Mouse (Mus musculus) midbrain, embryonic 11.5 days (tissue): ENCODE measurements around the gene Best2. TPM values are rescaled to one million over a fixed set of nuclear protein-coding genes. Genes with fewer than 3 reads are reported as not detected.

Experiments
- ATAC-seq: fragments of 200-750 bp; cut with Nextera tagmentation; 2 replicates; pipeline ENCODE4 v1.8.0; 2017; ENCODE audit warnings: moderate TSS enrichment, moderate library complexity; ENCODE audit not compliant: low FRiP score
- DNase-seq: peaks from one replicate; pipeline ENCODE4 v3.0.0; 2015; ENCODE audit warnings: low spot score; ENCODE audit errors: missing footprints
- H3K27ac ChIP-seq: fragments of 300-500 bp; sonication (generic); 2 replicates; pipeline ENCODE4 v1.5.1; 2014; ENCODE audit warnings: low read depth, low read length
- H3K27me3 ChIP-seq: fragments of 300-500 bp; sonication (generic); 2 replicates; pipeline ENCODE4 v1.6.1; 2014; ENCODE audit warnings: mild to moderate bottlenecking, low read length, moderate library complexity, mixed read lengths; ENCODE audit not compliant: control insufficient read depth, insufficient read depth
- H3K36me3 ChIP-seq: fragments of 300-500 bp; sonication (generic); 2 replicates; pipeline ENCODE4 v1.6.1; 2014; ENCODE audit warnings: mild to moderate bottlenecking, low read length, moderate library complexity, mixed read lengths; ENCODE audit not compliant: control insufficient read depth, insufficient read depth
- H3K4me1 ChIP-seq: fragments of 300-500 bp; sonication (generic); 2 replicates; pipeline ENCODE4 v1.6.1; 2014; ENCODE audit warnings: low read length; ENCODE audit not compliant: control insufficient read depth, insufficient read depth
- H3K4me2 ChIP-seq: fragments of 300-500 bp; sonication (generic); 2 replicates; pipeline ENCODE4 v1.6.1; 2014; ENCODE audit warnings: mild to moderate bottlenecking, moderate library complexity
- H3K4me3 ChIP-seq: fragments of 300-500 bp; sonication (generic); 2 replicates; pipeline ENCODE4 v1.5.1; 2014; ENCODE audit warnings: low read depth, low read length
- H3K9ac ChIP-seq: fragments of 300-500 bp; sonication (generic); 2 replicates; pipeline ENCODE4 v1.6.1; 2014; ENCODE audit warnings: low read length
- H3K9me3 ChIP-seq: fragments of 300-500 bp; sonication (generic); 2 replicates; pipeline ENCODE4 v1.6.1; 2016; ENCODE audit warnings: low read length; ENCODE audit not compliant: control insufficient read depth
- WGBS: fragments of 180-500 bp; shearing (Covaris S2); extraction: QIAGEN DNeasy Blood & Tissue Kit; methylation state at CpG from one replicate; pipeline ENCODE4 v1.1.7; 2014; 5-methylcytosine and 5-hydroxymethylcytosine counted together
- polyA plus RNA-seq: library from polyadenylated mRNA; unstranded; fragments of >200 nt; fragmentation: Nextera tagmentation; extraction: Ambion mirVana; gene quantifications from 2 replicates; pipeline ENCODE4 v1.2.1, GENCODE M21; 2014

Gene Best2
- polyA plus RNA-seq, result not detected in 2 replicates

- H3K9ac ChIP-seq, result peak within 1 kb of the TSS; percentile 62
- peaks cover 3% of the 10 kb centered on the region; the same call in 1 of the 2 replicates for H3K4me1 ChIP-seq
- peaks cover 11% of the 10 kb centered on the region; the same call in 1 of the 2 replicates for H3K36me3 ChIP-seq
- peak within 1 kb of the TSS; percentile 57 for H3K4me2 ChIP-seq
- H3K27ac ChIP-seq, result no peak within 1 kb of the TSS
- WGBS, result 39% methylated on average over 2 of the region's 2 CpGs
- peak within 1 kb of the TSS; percentile 22 for H3K4me3 ChIP-seq
- no peaks in the 10 kb centered on the region for H3K9me3 ChIP-seq
- peaks cover 19% of the 10 kb centered on the region for H3K27me3 ChIP-seq
- no peak for DNase-seq
- ATAC-seq, result no peak
Observed at GRCm38 (mm10) chr8:85014431-85014830, at the start of gene Best2. Gene Best2 (minus strand): TSS chr8:85014531.

GRCm38 (mm10) chr8:85062603-85063002, 48.3 kb upstream of the Best2 start:
- 97% methylated on average over 4 of the region's 4 CpGs for WGBS
- Histone ChIP-seq H3K4me3 (no peak overlapping the region), H3K36me3 (no peaks in the 10 kb centered on the region), H3K27me3 (no peaks in the 10 kb centered on the region), H3K27ac (no peak overlapping the region), H3K9ac (no peak overlapping the region), H3K4me2 (no peak overlapping the region), H3K9me3 (no peaks in the 10 kb centered on the region), H3K4me1 (peaks cover 6% of the 10 kb centered on the region; the same call in 1 of the 2 replicates)
- ATAC-seq, result no peak
- peak; percentile 41 for DNase-seq

GRCm38 (mm10) chr8:85059879-85060616, 45.7 kb upstream of the Best2 start, which contains the start of gene Fbxw9:
Gene Fbxw9 (plus strand): TSS chr8:85060055.
- H3K27me3 ChIP-seq, result no peaks in the 10 kb centered on the region
- peak; percentile 99 for DNase-seq
- H3K9me3 ChIP-seq, result no peaks in the 10 kb centered on the region
- H3K36me3 ChIP-seq, result peaks cover 8% of the 10 kb centered on the region; the same call in 1 of the 2 replicates
- no peak within 1 kb of the TSS for H3K27ac ChIP-seq
- peak within 1 kb of the TSS; percentile 97 for H3K4me2 ChIP-seq
- peak within 1 kb of the TSS; percentile 82 for H3K4me3 ChIP-seq
- peak within 1 kb of the TSS; percentile 80 for H3K9ac ChIP-seq
- peaks cover 6% of the 10 kb centered on the region; the same call in 1 of the 2 replicates for H3K4me1 ChIP-seq
- peak; percentile 92 for ATAC-seq
- WGBS, result under 1% methylated on average over 52 of the region's 53 CpGs

GRCm38 (mm10) chr8:85057367-85057766, 43.0 kb upstream of the Best2 start:
- H3K36me3 ChIP-seq, result peaks cover 27% of the 10 kb centered on the region
- no peak for DNase-seq
- H3K4me1 ChIP-seq, result peaks cover 6% of the 10 kb centered on the region; the same call in 1 of the 2 replicates
- no peak overlapping the region for H3K9ac ChIP-seq
- ATAC-seq, result no peak
- 82% methylated on average over 7 of the region's 7 CpGs for WGBS
- no peak overlapping the region for H3K27ac ChIP-seq
- no peaks in the 10 kb centered on the region for H3K27me3 ChIP-seq
- H3K4me3 ChIP-seq, result no peak overlapping the region
- no peak overlapping the region for H3K4me2 ChIP-seq
- no peaks in the 10 kb centered on the region for H3K9me3 ChIP-seq

GRCm38 (mm10) chr8:85043619-85044018, 29.3 kb upstream of the Best2 start:
- Histone ChIP-seq H3K9me3 (no peaks in the 10 kb centered on the region), H3K27me3 (no peaks in the 10 kb centered on the region), H3K4me2 (no peak overlapping the region), H3K36me3 (peaks cover 23% of the 10 kb centered on the region; the same call in 1 of the 2 replicates), H3K4me3 (no peak overlapping the region), H3K27ac (no peak overlapping the region), H3K9ac (no peak overlapping the region), H3K4me1 (peaks cover 4% of the 10 kb centered on the region)
- ATAC-seq (no peak), DNase-seq (no peak)
- 90% methylated on average over 6 of the region's 6 CpGs for WGBS

- Histone ChIP-seq H3K9me3 (no peaks in the 10 kb centered on the region), H3K27ac (peak overlapping the region; percentile 99), H3K27me3 (no peaks in the 10 kb centered on the region), H3K36me3 (peaks cover 11% of the 10 kb centered on the region; the same call in 1 of the 2 replicates), H3K4me2 (peak overlapping the region; percentile 64), H3K4me1 (peaks cover 21% of the 10 kb centered on the region), H3K9ac (peak overlapping the region; percentile 76), H3K4me3 (peak overlapping the region; percentile 80)
- ATAC-seq (peak; percentile 20), DNase-seq (peak; percentile 95)
- 1% methylated on average over 56 of the region's 57 CpGs for WGBS
Observed at GRCm38 (mm10) chr8:85037681-85038531, 23.6 kb upstream of the Best2 start.

- DNase-seq (no peak), ATAC-seq (peak; percentile 75)
- peaks cover 21% of the 10 kb centered on the region for H3K4me1 ChIP-seq
- peak overlapping the region; percentile 64 for H3K4me2 ChIP-seq
- H3K4me3 ChIP-seq, result peak overlapping the region; percentile 80
- H3K27ac ChIP-seq, result peak overlapping the region; percentile 99
- peak overlapping the region; percentile 76 for H3K9ac ChIP-seq
- under 1% methylated on average over 14 of the region's 14 CpGs for WGBS
- H3K9me3 ChIP-seq, result no peaks in the 10 kb centered on the region
- H3K27me3 ChIP-seq, result no peaks in the 10 kb centered on the region
- peaks cover 10% of the 10 kb centered on the region; the same call in 1 of the 2 replicates for H3K36me3 ChIP-seq
Observed at GRCm38 (mm10) chr8:85037366-85037680, 23.0 kb upstream of the Best2 start.

GRCm38 (mm10) chr8:85036718-85037365, 22.5 kb upstream of the Best2 start, which contains the start of gene Tnpo2:
Gene Tnpo2 (plus strand): TSS chr8:85036915.
- Histone ChIP-seq H3K36me3 (peaks cover 12% of the 10 kb centered on the region; the same call in 1 of the 2 replicates), H3K27ac (peak within 1 kb of the TSS; percentile 99), H3K4me3 (peak within 1 kb of the TSS; percentile 80), H3K27me3 (no peaks in the 10 kb centered on the region), H3K9me3 (no peaks in the 10 kb centered on the region), H3K4me2 (peak within 1 kb of the TSS; percentile 64), H3K4me1 (peaks cover 21% of the 10 kb centered on the region), H3K9ac (peak within 1 kb of the TSS; percentile 76)
- under 1% methylated on average over 54 of the region's 59 CpGs for WGBS
- DNase-seq (peak; percentile 98), ATAC-seq (peak; percentile 93)
